Mouse (Mus musculus): ENCODE results near the gene Snx21. TPM values are rescaled to one million over a fixed set of nuclear protein-coding genes. Genes with fewer than 3 reads are reported as not detected.

Gene Snx21
- polyA plus RNA-seq, 1 experiment from 2014 or later = 19.9 TPM

DNA sequence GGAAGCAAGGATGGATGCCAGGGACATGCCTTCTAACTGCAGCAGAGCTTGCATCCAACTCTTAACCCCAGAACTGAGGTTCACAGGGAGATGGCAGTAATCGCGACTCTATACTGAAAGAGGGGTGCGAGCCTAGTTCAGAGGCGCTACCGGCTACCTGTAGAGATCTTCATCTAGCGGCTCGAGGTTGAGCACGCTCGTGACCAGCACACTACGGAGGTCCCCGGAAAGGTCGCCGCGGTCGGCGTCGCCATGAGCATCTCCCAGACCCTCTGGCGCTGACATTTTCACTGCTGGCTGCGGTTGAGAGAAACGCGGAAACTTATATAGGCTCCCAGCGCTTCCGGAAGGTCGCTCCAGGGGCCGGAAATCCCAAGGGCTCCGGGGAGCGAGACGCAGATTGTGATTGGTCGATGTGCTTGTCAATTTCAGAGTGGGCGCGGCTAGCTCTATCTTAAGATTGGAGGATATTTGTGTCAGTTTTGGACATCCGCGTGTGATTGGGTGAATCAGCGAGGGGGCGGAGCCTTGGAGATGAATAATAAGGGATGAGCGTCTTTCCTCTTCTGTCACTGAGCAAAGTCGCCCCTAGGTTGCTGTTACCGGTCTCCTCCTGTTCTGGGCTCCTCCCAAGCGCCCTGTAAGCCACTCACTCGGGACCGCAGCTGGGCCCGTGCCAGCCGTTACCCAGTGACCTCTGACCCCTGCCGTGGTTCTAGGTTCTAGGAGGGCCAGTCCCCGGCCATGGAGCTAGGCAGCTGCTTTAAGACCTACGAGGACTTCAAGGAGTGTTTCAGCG, 19.1 kb downstream of the Snx21 start, which contains the start of the genes Acot8 and Zswim3:
Acot8 (minus strand) TSS at position 350 of the 799 bp plus-strand sequence.
Zswim3 (plus strand) TSS at position 566 of the 799 bp plus-strand sequence.
- WGBS = under 1% methylated on average over 47 of the region's 47 CpGs
- Histone ChIP-seq H3K27me3 (ENCODE audit: insufficient read depth, low read length) (no peaks in the 10 kb centered on the region), H3K4me3 (replicated peaks; ENCODE audit: low read depth, low read length) (peak within 1 kb of the TSS; percentile 76), H3K36me3 (ENCODE audit: insufficient read depth, low read length) (peaks cover 7% of the 10 kb centered on the region; the same call in 1 of the 2 replicates), H3K4me2 (ENCODE audit: low read length) (peak within 1 kb of the TSS; percentile 76), H3K9ac (ENCODE audit: low read depth, low read length) (peak within 1 kb of the TSS; percentile 77), H3K4me1 (replicated peaks; ENCODE audit: insufficient read depth, low read length) (0 out of 2 replicates have a peak, but pooled peaks cover 19% of the 10 kb centered on the region), H3K9me3 (replicated peaks; ENCODE audit: low read length) (no peaks in the 10 kb centered on the region), H3K27ac (peak within 1 kb of the TSS; percentile 87)
- peak; percentile 99 for DNase-seq (ENCODE audit: low spot score)
- peak; percentile 95 for ATAC-seq (replicated peaks; ENCODE audit: low FRiP score, low read depth)
- TF ChIP-seq CTCF (IDR thresholded peaks at IDR 0.05; ENCODE audit: low read depth) = no peak

GRCm38 (mm10) chr2:164805332-164805718, 19.7 kb downstream of the Snx21 start:
- 1% methylated on average over 21 of the region's 21 CpGs for WGBS
- Histone ChIP-seq H3K4me2 (ENCODE audit: low read length) (peak overlapping the region; percentile 76), H3K27ac (peak overlapping the region; percentile 76), H3K9ac (ENCODE audit: low read depth, low read length) (peak overlapping the region; percentile 59), H3K9me3 (replicated peaks; ENCODE audit: low read length) (no peaks in the 10 kb centered on the region), H3K4me1 (replicated peaks; ENCODE audit: insufficient read depth, low read length) (0 out of 2 replicates have a peak, but pooled peaks cover 19% of the 10 kb centered on the region), H3K4me3 (replicated peaks; ENCODE audit: low read depth, low read length) (peak overlapping the region; percentile 76), H3K36me3 (ENCODE audit: insufficient read depth, low read length) (0 out of 2 replicates have a peak, but pooled peaks cover 5% of the 10 kb centered on the region), H3K27me3 (ENCODE audit: insufficient read depth, low read length) (no peaks in the 10 kb centered on the region)
- DNase-seq (ENCODE audit: low spot score) (peak; percentile 24), ATAC-seq (replicated peaks; ENCODE audit: low FRiP score, low read depth) (peak; percentile 56)
- TF ChIP-seq CTCF (IDR thresholded peaks at IDR 0.05; ENCODE audit: low read depth) = no peak

GRCm38 (mm10) chr2:164806614-164807013, 21.0 kb downstream of the Snx21 start:
- no peaks in the 10 kb centered on the region for H3K27me3 ChIP-seq (ENCODE audit: insufficient read depth, low read length)
- H3K4me1 ChIP-seq (replicated peaks; ENCODE audit: insufficient read depth, low read length) = 0 out of 2 replicates have a peak, but pooled peaks cover 19% of the 10 kb centered on the region
- no peak overlapping the region for H3K9ac ChIP-seq (ENCODE audit: low read depth, low read length)
- no peak overlapping the region for H3K27ac ChIP-seq
- no peaks in the 10 kb centered on the region for H3K9me3 ChIP-seq (replicated peaks; ENCODE audit: low read length)
- no peak for TF ChIP-seq CTCF (IDR thresholded peaks at IDR 0.05; ENCODE audit: low read depth)
- 0 out of 2 replicates have a peak, but pooled peaks cover 5% of the 10 kb centered on the region for H3K36me3 ChIP-seq (ENCODE audit: insufficient read depth, low read length)
- H3K4me2 ChIP-seq (ENCODE audit: low read length) = no peak overlapping the region
- ATAC-seq (replicated peaks; ENCODE audit: low FRiP score, low read depth) (no peak), DNase-seq (ENCODE audit: low spot score) (no peak)
- no peak overlapping the region for H3K4me3 ChIP-seq (replicated peaks; ENCODE audit: low read depth, low read length)
- 75% methylated on average over 7 of the region's 7 CpGs for WGBS

- Histone ChIP-seq H3K4me1 (replicated peaks; ENCODE audit: insufficient read depth, low read length) (no peaks in the 10 kb centered on the region), H3K9ac (ENCODE audit: low read depth, low read length) (no peak overlapping the region), H3K27ac (no peak overlapping the region), H3K9me3 (replicated peaks; ENCODE audit: low read length) (no peaks in the 10 kb centered on the region), H3K27me3 (ENCODE audit: insufficient read depth, low read length) (no peaks in the 10 kb centered on the region), H3K36me3 (ENCODE audit: insufficient read depth, low read length) (no peaks in the 10 kb centered on the region), H3K4me3 (replicated peaks; ENCODE audit: low read depth, low read length) (no peak overlapping the region), H3K4me2 (ENCODE audit: low read length) (no peak overlapping the region)
- DNase-seq (ENCODE audit: low spot score) (no peak), ATAC-seq (replicated peaks; ENCODE audit: low FRiP score, low read depth) (no peak)
- no peak for TF ChIP-seq CTCF (IDR thresholded peaks at IDR 0.05; ENCODE audit: low read depth)
- 48% methylated on average over 2 of the region's 2 CpGs for WGBS
Measured at GRCm38 (mm10) chr2:164813557-164813956, 27.9 kb downstream of the Snx21 start.

- Histone ChIP-seq H3K4me3 (replicated peaks; ENCODE audit: low read depth, low read length) (no peak overlapping the region), H3K27me3 (ENCODE audit: insufficient read depth, low read length) (no peaks in the 10 kb centered on the region), H3K9ac (ENCODE audit: low read depth, low read length) (no peak overlapping the region), H3K36me3 (ENCODE audit: insufficient read depth, low read length) (0 out of 2 replicates have a peak, but pooled peaks cover 4% of the 10 kb centered on the region), H3K4me1 (replicated peaks; ENCODE audit: insufficient read depth, low read length) (no peaks in the 10 kb centered on the region), H3K9me3 (replicated peaks; ENCODE audit: low read length) (no peaks in the 10 kb centered on the region), H3K4me2 (ENCODE audit: low read length) (no peak overlapping the region), H3K27ac (no peak overlapping the region)
- DNase-seq (ENCODE audit: low spot score) (no peak), ATAC-seq (replicated peaks; ENCODE audit: low FRiP score, low read depth) (no peak)
- WGBS = 94% methylated on average over 5 of the region's 5 CpGs
- no peak for TF ChIP-seq CTCF (IDR thresholded peaks at IDR 0.05; ENCODE audit: low read depth)
Measured at GRCm38 (mm10) chr2:164815348-164815747, 29.7 kb downstream of the Snx21 start.

DNA sequence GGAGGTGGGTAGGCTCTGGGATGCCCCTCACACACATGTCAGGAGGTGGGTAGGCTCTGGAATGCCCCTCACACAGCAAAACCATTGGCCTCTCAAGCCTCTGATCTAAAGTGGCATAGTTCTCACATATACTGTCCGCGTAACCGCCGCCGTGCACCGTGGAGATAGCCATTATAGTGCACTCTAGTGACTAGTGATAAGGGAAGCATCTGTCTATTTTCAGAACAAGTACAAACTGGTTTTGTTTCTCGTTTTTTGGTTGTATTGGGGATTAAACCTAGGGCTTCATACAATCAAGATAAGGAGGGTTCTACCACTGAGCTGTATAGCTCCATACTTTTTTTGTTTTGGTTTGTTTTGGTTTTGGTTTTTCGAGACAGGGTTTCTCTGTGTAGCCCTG, 30.2 kb downstream of the Snx21 start:
- ATAC-seq (replicated peaks; ENCODE audit: low FRiP score, low read depth) = no peak
- Histone ChIP-seq H3K4me1 (replicated peaks; ENCODE audit: insufficient read depth, low read length) (no peaks in the 10 kb centered on the region), H3K27me3 (ENCODE audit: insufficient read depth, low read length) (no peaks in the 10 kb centered on the region), H3K27ac (no peak overlapping the region), H3K4me3 (replicated peaks; ENCODE audit: low read depth, low read length) (no peak overlapping the region), H3K9me3 (replicated peaks; ENCODE audit: low read length) (no peaks in the 10 kb centered on the region), H3K36me3 (ENCODE audit: insufficient read depth, low read length) (0 out of 2 replicates have a peak, but pooled peaks cover 4% of the 10 kb centered on the region), H3K9ac (ENCODE audit: low read depth, low read length) (no peak overlapping the region), H3K4me2 (ENCODE audit: low read length) (no peak overlapping the region)
- TF ChIP-seq CTCF (IDR thresholded peaks at IDR 0.05; ENCODE audit: low read depth) = no peak
- 90% methylated on average over 8 of the region's 8 CpGs for WGBS
- no peak for DNase-seq (ENCODE audit: low spot score)
